Mouse (Mus musculus): Measurements from ENCODE around the gene BC049352. TPM values are rescaled to one million over a fixed set of nuclear protein-coding genes. Genes with fewer than 3 reads are reported as not detected.
A peak's percentile ranks its signal among the peaks of the same experiment; 100 is the strongest.

The BC049352 gene
- polyA plus RNA-seq, 1 experiment from 2014 or later = not detected

GRCm38 (mm10) chr9:45294210-45295011, 112.6 kb downstream of the BC049352 start:
- H3K9ac ChIP-seq (ENCODE audit: low read length) = no peak overlapping the region
- H3K4me1 ChIP-seq (ENCODE audit: control insufficient read depth, insufficient read depth, low read length) = no peaks in the 10 kb centered on the region
- no peaks in the 10 kb centered on the region for H3K36me3 ChIP-seq (ENCODE audit: control insufficient read depth, insufficient read depth, low read length)

GRCm38 (mm10) chr9:45299231-45300006, 117.6 kb downstream of the BC049352 start:
- Histone ChIP-seq H3K4me3 (ENCODE audit: low read depth, low read length) (no peak overlapping the region), H3K27me3 (ENCODE audit: control insufficient read depth, insufficient read depth, low read length) (no peaks in the 10 kb centered on the region), H3K9ac (ENCODE audit: low read length) (no peak overlapping the region), H3K4me1 (ENCODE audit: control insufficient read depth, insufficient read depth, low read length) (0 out of 2 replicates have a peak, but pooled peaks cover 2% of the 10 kb centered on the region), H3K4me2 (no peak overlapping the region), H3K27ac (ENCODE audit: low read depth, low read length) (no peak overlapping the region), H3K36me3 (ENCODE audit: control insufficient read depth, insufficient read depth, low read length) (no peaks in the 10 kb centered on the region), H3K9me3 (ENCODE audit: control insufficient read depth, low read length) (no peaks in the 10 kb centered on the region; the same call in 1 of the 2 replicates)
- ATAC-seq (ENCODE audit: low FRiP score) (no peak), DNase-seq (ENCODE audit: low spot score, missing footprints) (peak; percentile 96)
- 80% methylated on average over 11 of the region's 11 CpGs for WGBS

More at GRCm38 (mm10) chr9:45294210-45295011, 112.6 kb downstream of the BC049352 start:
- Histone ChIP-seq H3K27ac (ENCODE audit: low read depth, low read length) (no peak overlapping the region), H3K27me3 (ENCODE audit: control insufficient read depth, insufficient read depth, low read length) (no peaks in the 10 kb centered on the region), H3K9me3 (ENCODE audit: control insufficient read depth, low read length) (no peaks in the 10 kb centered on the region), H3K4me3 (ENCODE audit: low read depth, low read length) (no peak overlapping the region), H3K4me2 (no peak overlapping the region)
- DNase-seq (ENCODE audit: low spot score, missing footprints) = no peak
- ATAC-seq (ENCODE audit: low FRiP score) = no peak
- WGBS = 38% methylated on average over 10 of the region's 10 CpGs

Small RNA genes within 50 kb of the gene (microRNA-seq; reads per million reads assigned to microRNA genes)
- not detected for gene Mir7086

Other genes with a start within 250 kb of the BC049352 start
- gene Ube4a, start 216.4 kb upstream of the BC049352 start, polyA plus RNA-seq (2014; fragmentation: Nextera tagmentation; extraction: Ambion mirVana) = 32.1 and 37.2 TPM in 2 replicates
- not detected in 2 replicates for gene Cd3g, start 201.6 kb upstream of the BC049352 start, polyA plus RNA-seq (2014; fragmentation: Nextera tagmentation; extraction: Ambion mirVana)
- not detected in 2 replicates for gene Cd3d, start 200.2 kb upstream of the BC049352 start, polyA plus RNA-seq (2014; fragmentation: Nextera tagmentation; extraction: Ambion mirVana)
- not detected in 2 replicates for gene Cd3e, start 172.4 kb upstream of the BC049352 start, polyA plus RNA-seq (2014; fragmentation: Nextera tagmentation; extraction: Ambion mirVana)
- gene Mpzl2, start 142.2 kb upstream of the BC049352 start, polyA plus RNA-seq (2014; fragmentation: Nextera tagmentation; extraction: Ambion mirVana) = 0.63 and 0.65 TPM in 2 replicates
- gene Mpzl3, start 126.8 kb upstream of the BC049352 start, polyA plus RNA-seq (2014; fragmentation: Nextera tagmentation; extraction: Ambion mirVana) = 2.3 and 2.6 TPM in 2 replicates
- gene Jaml, start 102.8 kb upstream of the BC049352 start, polyA plus RNA-seq (2014; fragmentation: Nextera tagmentation; extraction: Ambion mirVana) = 0.31 TPM in 1 of 2 replicates, not detected in the other
- gene Scn2b, start 64.2 kb upstream of the BC049352 start, polyA plus RNA-seq (2014; fragmentation: Nextera tagmentation; extraction: Ambion mirVana) = 3.4 and 3.5 TPM in 2 replicates
- gene Scn4b, start 43.6 kb upstream of the BC049352 start, polyA plus RNA-seq (2014; fragmentation: Nextera tagmentation; extraction: Ambion mirVana) = 0.03 and 0.08 TPM in 2 replicates
- gene Tmprss4, start 22.1 kb downstream of the BC049352 start, polyA plus RNA-seq (2014; fragmentation: Nextera tagmentation; extraction: Ambion mirVana) = not detected in 2 replicates
- 0.79 and 1.3 TPM in 2 replicates for gene Il10ra, start 87.1 kb downstream of the BC049352 start, polyA plus RNA-seq (2014; fragmentation: Nextera tagmentation; extraction: Ambion mirVana)
- not detected in 2 replicates for gene Tmprss13, start 137.1 kb downstream of the BC049352 start, polyA plus RNA-seq (2014; fragmentation: Nextera tagmentation; extraction: Ambion mirVana)
- gene Fxyd6, start 188.2 kb downstream of the BC049352 start, polyA plus RNA-seq (2014; fragmentation: Nextera tagmentation; extraction: Ambion mirVana) = 123 and 129 TPM in 2 replicates
- gene Fxyd2, start 217.7 kb downstream of the BC049352 start, polyA plus RNA-seq (2014; fragmentation: Nextera tagmentation; extraction: Ambion mirVana) = 1.00 and 1.5 TPM in 2 replicates
- 0.74 and 0.86 TPM in 2 replicates for gene Dscaml1, start 244.6 kb downstream of the BC049352 start, polyA plus RNA-seq (2014; fragmentation: Nextera tagmentation; extraction: Ambion mirVana)

Measured in midbrain, embryonic 11.5 days (tissue).